Mouse (Mus musculus) retina, postnatal 1 day (tissue): ENCODE data around the gene Fam102a.
A peak's percentile ranks its signal among the peaks of the same experiment; 100 is the strongest.

Experiments used
- DNase-seq: peaks from one replicate; pipeline ENCODE4 v3.0.0-alpha.2; 2012

Fam102a gene

DNA sequence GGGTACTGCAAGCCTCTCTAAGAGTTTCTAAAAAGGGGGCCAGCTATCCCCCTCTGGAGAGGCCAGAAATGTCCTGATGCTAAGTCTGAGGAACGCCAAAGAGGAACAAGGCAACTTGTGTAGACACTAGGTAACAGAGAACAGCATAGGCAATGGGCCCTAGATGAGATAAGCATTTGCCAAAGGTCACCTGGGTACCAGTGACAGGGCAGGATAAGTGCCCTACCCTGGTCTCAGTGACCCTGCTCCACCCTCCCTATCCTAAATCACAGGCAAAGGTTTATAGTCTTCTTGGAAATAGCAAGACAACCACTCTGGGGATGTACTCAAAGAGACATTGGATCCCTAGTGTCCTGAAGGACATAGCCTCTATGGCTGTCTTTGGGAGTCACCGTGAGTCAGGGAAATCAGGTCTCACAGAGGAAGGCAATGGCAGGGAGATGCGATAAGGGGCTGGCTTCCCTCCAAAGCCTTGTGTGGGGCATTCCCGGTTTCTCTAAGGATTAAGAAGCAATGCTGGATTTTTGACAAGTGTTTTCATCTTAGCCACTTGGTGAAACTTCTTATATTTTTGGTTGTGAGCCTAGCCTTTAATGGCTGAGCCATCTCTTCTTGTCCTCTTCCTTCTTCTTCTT is 17.8 kb upstream of the Fam102a start:
- DNase-seq, result no peak

DNA sequence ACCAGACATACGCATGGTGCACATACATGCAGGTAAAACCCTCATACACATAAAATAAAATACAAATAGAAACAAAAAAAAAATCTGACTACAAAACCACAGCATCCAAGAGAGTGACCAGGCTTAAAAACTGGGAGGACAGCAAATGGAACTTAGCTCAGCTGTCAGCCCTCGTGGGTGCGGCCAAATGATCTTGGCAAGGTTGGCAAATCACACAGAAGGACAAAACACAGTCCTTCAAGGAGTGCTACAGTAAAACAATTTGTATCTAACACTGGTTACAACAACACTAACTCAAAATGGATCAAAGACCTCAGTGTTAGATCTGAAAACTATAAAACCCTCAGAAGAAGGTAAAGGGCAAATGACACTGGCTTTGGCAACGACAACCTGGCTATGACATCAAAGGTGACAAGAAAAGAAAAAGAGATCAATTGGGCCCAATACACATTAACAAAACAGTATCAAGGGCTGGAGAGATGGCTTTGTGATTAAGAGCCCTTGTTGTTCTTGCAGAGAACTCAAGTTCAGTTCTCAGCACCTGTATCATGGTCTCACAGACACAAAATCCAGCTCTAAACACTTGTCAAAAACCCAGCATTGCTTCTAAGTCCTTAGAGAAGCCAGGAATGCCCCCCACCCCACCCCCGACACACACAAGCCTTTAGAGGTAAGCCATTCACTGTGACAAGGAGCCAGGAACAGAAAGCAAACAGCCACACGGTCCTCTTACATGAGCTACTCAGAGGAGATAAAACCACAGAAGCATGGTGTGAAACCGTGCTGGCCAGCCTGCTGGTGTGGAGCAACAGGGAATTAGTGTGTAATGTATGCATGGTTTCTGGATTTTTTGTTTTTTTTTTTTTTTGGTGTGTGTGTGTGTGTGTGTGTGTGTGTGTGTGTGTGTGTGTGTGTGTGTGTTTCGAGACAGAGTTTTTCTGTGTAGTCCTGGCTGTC is 14.8 kb upstream of the Fam102a start:
- no peak for DNase-seq

DNA sequence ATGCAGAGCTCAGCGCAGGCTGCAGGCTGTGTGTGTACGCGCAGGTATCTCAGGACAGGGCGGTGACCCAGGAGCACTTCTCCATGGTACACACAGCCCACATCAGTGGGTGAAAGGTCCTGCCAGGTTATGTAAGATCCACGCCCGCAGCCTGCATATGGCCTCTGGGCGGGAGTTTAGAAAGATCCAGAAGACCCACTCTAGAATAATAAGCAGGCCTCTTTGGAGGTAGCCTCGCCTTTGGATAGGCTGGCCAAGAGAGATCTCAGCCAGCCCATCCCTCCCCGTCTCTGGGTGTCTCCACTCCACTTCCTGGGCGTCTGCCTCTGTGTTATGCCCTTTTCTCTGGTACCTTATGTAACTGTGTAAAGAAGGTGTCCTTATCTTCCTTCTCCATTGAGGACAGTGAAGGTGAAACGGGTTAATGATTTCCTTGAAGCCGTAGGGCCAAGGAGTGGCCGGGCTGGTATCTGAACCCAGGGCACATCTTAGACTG is 10.5 kb upstream of the Fam102a start:
- DNase-seq, result no peak

DNA sequence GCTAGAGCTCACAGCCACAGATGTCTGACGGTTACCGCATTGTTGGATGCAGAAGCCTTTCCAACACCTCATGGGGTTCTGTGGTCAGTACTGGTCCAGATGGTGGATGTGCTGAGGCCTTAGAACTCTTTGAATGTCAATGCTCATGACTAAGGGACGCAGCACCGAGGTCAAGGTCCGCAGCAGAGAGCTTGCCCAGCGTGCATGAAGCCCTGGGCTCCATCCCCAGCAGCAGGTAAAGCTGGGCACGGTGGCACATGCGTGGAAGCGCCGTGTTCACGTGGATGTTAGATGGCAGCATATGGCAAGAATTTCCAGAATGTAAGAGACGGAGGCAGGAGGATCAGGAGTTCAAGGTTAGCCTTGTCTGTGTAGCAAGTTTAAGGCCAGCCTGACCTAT is 9.3 kb upstream of the Fam102a start:
- no peak for DNase-seq

DNA sequence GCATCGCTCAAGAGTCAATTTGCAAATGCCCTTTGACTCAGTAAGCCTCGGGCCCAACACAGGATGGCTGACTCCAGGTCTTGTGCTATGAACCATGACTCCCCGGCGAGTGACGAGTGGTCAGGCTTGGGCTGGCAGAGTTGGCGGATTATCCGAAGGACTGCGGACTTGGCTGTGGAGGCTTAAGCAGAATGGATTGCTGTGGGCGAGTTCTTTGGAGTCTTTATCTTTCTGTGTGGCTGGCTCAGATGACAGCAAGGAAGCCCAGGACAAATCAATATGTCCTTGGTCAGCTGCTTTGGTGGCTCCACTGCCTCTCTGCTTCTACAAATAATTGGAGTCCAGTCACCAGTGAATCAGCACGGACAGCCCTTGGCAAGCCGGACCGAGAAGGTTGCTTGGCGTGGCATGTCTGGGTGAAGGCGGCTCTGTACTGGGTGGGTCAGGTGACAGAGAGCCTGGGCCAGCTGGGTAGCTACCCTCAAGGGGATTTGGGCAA is 7.6 kb upstream of the Fam102a start:
- DNase-seq, result peak; percentile 49

DNA sequence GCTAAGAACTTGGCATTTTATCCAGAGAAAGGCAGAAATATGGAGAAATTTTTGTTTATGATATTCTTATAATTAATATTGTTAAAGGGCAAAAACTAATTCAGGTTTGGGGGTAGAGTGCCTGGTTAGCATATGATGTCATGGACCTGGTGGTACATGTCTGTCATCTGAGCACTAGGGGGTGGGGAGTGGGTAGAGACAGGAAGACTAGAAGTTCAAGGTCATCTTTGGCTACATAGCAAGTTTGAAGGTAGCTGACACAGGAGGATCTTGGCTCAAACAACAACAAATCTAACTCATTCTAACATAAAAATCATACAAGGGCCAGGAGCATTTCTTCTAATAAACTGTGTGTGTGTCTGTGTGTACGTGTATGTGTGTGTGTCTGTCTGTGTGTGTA is 6.8 kb upstream of the Fam102a start:
- no peak for DNase-seq

DNA sequence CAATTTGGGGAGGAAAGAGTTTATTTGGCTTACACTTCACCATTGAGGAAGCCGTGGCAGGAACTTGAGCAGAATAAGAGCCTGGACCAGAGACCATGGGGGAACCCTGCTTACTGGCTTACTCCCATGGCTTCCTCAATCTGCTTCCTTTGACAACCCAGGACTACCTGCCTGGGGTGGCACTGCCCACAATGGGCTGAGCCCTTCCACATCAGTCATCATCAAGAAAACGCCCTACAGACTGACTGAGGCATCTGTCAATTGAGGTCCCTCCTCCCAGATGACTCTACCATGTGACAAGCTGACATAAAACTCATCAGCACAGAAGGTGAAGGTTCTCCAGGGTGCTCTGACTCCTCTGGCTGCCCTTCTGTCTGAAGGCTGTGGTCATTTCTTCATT is 4.7 kb upstream of the Fam102a start:
- no peak for DNase-seq

DNA sequence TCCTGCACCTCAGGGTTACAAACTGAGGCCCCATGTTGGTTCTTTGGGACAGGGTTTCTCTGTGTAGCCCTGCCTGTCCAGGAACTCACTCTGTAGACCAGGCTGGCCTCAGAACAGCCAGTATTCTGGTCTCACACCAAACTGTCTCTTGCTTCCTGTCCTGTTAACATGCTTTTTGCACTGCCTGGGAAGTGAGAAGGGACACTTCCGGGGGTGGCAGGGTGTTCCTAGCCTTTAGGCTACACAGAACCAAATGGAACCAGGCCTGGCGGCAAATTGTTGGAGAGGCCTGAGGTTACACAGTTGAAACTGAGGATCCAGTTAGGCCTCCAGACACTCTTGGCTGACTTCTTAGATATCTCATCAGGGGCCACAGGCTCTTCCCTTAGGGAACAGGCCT is 2.0 kb upstream of the Fam102a start:
- no peak for DNase-seq

DNA sequence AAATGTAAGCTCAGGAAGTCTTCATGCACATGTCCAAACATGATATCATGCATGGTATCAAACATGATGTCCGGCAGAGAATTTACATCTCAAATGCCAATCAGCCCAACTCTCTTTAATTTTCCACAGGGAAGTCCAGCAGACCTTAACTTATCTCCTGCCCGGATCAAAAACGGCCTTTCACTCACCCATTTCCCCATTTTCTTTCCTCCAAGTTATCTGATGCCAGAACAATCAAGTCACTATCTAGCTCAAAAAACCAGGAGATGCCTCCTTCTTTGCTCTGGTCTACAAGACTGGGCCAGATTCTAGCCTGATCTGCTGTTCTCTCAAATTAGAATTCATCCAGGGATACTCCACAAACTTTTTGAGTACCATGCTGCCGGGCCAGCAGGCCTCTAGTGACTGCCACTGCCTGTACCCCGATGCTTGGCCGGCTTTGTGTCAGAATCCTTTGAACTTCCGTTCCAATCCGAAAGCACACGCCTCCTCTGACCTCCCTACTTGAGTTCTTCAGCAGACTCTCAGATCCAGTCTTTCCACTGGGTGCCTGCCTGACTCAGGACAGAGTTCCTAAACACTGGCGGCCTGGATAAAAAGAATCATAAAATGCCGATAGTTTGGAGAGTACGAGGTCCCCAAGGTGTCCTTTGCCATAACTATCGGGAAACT is 935 bp upstream of the Fam102a start:
- peak; percentile 76 for DNase-seq

DNA sequence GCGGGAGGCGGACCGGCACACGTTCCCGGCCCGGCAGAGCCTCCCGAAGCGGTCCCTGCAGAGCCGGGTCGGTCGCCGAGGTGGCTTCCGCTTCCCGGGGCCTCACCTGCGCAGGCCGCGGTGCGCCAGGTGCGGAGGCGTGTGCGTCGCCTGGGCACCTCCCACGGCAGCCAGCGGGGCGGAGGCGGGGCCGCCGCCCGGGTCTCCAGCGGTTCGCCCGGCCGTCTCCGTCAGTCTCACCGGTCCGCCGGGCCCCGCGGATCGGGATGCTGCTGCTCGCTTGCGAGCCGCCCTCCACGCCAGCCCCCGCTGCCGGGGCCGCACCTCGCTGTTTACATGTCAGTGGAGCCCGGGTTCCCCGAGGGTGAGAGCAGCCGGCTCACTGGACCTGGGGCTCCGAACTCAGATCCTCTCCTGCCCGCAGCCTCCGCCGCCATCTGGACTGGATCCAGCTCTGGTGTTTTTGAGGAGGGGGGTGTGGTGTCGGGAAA is 414 bp downstream of the Fam102a start:
- DNase-seq, result peak; percentile 53

DNA sequence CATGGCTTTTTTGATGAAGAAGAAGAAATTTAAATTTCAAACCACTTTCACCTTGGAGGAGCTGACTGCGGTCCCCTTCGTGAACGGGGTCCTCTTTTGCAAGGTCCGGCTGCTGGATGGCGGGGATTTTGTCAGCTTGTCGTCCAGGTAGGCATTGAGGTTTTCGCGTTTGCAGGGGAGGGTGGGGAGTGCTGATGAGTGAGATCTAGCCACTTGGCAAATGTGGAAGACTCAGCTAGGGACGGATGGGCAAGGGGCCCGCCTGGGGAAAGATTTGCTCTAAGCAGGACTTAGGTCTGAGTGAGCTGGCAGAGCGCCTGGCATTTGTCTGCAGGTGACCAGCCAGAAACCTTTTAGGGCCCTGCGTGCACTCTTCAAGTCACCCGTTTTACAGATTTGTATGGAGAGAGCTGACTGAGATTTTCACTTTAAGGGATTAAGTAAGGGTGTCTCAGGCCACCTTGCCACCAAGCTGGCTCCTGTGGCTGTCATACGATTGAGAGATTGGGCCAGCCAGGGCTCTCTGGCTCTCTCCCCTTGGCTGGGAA is 1.0 kb downstream of the Fam102a start:
- DNase-seq, result peak; percentile 44

DNA sequence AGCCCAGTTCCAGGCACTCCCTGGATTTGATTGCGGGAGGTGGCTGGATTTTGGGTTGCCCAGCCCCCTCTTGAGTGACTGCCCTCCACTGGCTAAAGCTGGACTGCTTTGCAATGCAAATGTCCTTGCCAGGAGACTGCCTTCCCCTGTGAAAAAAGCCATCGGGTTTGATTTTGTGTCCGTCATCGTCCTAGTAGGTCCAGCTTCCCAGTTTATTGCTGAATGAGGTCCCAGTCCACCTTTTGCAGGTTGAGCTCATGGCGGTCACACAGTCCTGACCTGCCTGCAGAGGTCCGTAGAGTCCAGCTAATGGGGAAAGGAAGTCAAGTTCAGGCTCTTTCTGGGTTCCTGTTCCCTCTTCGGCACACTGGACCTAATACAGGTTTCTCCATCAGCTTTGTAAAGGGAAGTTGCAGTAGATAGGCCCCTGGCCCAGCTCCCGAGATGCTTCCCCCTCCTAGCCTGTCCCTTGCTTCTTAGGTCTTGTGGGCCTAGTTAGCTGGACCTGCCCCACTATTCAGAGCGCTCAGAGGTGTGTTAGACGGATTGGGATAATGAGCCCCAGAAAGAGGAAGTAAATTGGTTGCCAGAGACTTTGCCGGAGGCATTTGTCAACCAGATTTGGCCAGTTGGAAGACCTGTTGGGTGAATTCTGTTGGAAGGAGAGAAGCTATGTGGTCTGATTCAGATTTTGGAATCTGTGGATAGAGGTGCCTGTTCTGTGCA is 1.7 kb downstream of the Fam102a start:
- DNase-seq, result peak; percentile 67

DNA sequence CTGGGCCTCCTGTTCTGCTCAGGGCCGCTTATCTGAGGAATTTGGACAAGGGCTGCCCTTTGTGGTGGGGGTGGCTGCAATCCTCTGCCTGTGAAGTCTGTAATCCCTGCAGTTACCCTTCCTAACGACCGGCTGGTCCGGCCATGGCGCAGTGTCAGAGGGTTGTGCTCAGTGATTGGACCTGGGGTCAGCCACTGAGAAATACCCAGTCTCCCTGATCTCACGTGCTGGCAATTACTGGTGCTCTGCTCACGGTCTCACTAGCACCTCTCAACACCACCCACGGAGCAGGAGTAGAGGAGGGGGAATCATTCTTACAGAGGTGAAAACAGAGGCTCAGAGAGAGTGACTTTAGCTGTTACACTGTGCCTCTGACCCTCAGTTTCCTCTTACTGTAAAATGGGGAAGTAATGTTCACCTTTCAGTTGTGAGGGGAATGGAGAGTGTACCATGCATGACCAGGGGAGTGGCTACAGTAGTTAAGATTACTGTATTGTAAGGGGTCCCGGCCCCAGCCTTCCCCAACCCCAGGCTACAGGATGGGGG is 2.3 kb downstream of the Fam102a start:
- peak; percentile 63 for DNase-seq

DNA sequence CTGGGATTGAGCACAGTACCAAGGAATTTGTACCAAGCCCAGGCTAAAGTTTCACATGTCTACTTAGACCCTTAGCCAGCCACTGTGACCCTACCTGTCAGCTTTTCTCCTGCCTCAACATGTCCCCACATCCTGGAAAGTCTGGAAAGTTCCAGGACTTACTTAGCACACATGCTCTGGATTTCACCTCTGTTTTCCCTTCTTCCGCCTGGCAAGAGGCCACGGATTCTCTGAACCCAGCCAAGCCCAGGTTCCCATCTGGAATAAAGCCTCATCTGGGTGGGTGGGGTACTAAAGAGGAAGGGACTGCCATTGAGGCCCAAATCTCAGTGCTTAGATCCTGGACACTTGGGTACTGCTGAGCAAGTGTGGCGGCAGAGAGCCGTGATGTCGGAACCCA is 2.8 kb downstream of the Fam102a start:
- no peak for DNase-seq

DNA sequence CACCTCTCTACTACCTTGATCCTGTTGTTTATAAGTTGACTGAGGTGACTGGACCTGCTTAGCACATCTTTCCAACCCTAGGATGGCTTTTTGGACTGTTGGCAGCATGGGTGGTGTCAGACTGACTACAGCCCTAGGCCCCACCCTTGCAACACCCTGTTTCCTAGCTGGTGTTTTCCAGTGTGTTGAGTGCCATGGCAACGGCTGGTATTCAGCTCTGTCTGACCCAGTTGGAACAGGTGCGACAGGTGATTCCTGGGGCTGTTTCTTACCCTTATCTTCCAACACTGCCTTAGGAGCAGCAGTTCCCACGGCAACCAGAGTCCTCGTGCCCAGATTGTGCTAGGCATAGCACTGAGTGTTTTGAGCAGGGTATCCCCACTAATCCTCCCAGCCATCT is 3.3 kb downstream of the Fam102a start:
- peak; percentile 58 for DNase-seq

DNA sequence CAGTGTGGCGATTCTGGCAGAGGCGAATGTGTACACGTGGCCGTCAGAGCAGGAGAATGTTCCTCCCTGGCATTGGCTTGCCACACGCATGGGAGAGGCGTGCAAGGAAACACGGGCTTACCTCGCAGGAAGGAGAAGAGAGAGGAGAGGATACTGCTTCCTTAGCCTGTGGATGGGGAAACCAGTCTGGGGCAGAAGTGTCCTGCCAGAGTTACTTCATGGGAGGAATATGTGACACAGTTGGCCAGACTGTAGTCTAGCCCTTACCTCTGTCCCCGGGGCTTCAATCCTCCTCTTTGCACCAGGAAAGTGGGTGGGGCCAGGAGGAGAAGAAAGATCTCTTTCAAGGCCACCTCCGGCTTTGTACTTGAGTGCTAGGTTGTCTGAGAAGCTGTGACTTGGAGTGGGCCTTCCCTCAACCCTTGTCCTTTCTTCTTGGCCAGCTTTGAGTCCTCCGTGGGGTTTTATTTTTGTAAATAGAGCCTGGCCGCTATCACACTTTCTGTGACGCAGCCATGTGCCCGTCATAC is 4.4 kb downstream of the Fam102a start:
- DNase-seq, result no peak

DNA sequence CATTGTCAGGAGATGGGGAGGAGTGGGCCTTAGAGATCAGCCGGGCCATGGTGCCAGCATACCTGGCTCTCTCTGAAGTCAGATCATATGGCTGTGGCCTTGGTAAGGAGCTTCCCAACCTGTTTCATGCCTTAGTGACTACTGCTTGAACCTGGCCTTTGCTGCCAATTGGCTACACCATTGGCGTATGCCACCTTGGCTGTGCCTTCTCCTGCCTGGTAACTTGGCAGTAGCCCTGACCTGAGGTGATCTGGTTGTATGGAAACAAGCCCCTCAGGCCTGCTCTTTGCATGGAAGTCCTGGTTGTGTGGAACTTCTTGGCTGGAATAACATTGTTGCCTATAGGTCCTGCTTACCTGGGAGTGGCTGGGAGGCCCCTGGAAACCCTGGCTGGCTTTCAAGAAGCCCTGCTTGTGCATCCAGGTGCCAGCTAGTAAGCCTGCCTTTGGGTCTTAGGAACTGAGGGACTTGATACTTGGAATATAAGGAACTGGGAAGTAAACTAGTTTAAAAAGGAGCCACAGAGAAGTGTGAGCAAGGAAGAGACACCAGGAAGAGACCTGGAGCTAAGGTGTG is 6.3 kb downstream of the Fam102a start:
- no peak for DNase-seq

DNA sequence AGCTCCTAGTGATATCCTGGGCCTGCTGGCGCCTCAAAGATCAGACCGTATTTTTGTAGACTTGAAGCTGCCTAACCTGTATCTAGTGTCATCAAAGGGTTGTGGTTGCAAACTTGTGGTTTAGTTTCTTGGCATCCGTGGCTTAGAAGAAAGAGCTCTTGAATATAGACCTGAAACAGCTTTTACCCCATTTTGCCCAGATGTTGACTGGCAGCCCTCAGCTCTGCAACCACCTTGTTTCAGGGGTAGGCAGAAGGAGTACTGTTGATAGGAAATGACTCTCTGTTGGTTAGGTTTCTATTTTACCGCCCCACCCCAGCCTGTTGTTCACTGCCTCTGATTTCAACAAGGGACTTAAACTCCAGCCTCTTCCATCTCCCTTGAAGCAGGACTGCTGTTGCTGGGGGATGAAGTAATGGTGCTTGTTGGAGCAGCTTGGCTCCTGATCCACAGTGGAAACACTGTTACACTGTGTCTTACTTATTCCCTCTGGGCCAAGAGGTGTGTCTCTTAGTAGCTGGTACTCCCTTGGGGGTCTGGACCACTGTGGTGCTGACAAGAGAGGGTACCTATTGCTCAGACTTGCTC is 6.9 kb downstream of the Fam102a start:
- no peak for DNase-seq

DNA sequence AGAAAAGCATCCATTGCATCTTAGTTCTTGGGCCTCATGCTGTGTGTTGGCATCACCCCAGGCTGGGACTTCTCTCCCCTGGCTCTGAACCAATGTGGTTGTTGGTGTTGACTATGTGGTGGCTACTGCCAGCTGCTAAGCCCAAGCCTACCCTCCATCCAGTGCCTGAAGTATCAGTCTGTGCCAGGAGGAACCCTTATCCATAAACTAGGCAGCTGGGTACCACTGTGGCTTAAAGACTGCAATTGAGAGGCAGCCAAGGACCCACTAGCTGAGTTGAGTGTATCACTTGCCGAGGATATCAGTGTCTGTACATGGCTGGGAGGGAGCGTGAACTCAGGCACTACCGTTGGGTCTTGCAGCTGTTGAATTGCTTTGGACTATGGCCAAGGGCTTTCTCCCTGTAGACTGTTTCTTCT is 7.9 kb downstream of the Fam102a start:
- DNase-seq, result no peak

DNA sequence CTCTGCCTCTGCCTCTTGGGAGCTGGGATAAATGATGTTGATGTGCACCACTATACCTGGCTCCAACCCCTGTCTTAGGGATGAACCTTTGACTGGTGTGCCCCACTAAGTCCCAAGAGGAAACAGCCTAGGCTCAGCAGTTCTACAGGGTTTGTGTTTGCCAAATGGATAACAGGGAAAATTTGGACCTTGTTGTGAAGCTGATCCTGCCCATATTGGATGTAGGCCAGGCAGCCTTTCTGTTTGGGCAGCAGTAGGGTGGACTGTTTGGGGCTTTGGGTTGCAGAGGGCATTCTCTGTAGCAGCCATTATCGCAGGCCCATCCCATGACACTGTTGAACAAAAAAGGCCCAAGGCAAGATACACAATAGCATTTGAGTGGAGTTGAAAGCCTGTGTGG is 11.8 kb downstream of the Fam102a start:
- DNase-seq, result no peak

DNA sequence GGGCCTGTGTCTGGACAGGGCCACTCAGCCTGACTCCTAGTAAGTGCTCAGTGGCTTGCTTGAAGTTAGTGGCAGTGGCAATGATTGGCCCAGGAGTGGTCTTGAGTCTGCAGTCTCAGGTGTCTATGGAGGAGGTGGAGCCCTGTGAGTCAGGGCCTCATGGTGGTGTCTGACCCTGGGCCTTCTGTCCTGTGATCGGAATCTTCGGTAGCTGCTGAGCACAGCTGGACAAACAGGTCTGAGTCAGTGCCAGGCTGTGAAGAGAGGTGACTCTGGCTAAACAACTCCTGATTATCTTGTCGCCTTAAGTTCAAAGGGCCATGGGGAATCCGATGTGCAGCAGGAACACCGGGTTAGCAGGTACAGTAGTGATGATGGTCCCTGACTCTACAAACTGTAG is 12.2 kb downstream of the Fam102a start:
- no peak for DNase-seq
